Mouse (Mus musculus): ENCODE data around the gene Dnajc11.

Dnajc11 gene

GRCm38 (mm10) chr4:152009076-152010051 is 75.9 kb downstream of the Dnajc11 start:
- DNase-seq (ENCODE audit: low read depth, low spot score) = peak; percentile 54

- peak; percentile 91 for DNase-seq (ENCODE audit: low read depth, low spot score)
These were observed 76.7 kb downstream of the Dnajc11 start for GRCm38 (mm10) chr4:152010091-152010706.

GRCm38 (mm10) chr4:152010707-152011134 is 77.2 kb downstream of the Dnajc11 start:
- no peak for DNase-seq (ENCODE audit: low read depth, low spot score)

- no peak for DNase-seq (ENCODE audit: low read depth, low spot score)
These were observed 77.8 kb downstream of the Dnajc11 start for GRCm38 (mm10) chr4:152011171-152011760.

DNA sequence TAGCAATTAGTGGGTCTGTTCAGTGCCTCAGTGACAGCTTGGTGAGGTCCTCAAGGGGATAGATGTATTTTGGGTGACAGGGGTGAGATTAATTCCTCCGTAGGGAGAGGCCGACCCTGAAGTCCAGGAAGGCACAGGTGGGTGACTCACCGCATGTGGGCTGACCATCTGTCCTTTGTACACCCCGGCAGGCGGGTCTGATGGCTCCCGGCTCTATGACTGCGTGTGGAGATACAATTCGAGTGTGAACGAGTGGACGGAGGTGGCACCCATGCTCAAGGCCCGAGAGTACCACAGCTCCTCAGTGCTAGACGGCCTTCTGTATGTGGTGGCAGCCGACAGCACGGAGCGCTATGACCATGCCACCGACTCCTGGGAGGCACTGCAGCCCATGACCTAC is 78.6 kb downstream of the Dnajc11 start:
- DNase-seq (ENCODE audit: low read depth, low spot score) = no peak

DNA sequence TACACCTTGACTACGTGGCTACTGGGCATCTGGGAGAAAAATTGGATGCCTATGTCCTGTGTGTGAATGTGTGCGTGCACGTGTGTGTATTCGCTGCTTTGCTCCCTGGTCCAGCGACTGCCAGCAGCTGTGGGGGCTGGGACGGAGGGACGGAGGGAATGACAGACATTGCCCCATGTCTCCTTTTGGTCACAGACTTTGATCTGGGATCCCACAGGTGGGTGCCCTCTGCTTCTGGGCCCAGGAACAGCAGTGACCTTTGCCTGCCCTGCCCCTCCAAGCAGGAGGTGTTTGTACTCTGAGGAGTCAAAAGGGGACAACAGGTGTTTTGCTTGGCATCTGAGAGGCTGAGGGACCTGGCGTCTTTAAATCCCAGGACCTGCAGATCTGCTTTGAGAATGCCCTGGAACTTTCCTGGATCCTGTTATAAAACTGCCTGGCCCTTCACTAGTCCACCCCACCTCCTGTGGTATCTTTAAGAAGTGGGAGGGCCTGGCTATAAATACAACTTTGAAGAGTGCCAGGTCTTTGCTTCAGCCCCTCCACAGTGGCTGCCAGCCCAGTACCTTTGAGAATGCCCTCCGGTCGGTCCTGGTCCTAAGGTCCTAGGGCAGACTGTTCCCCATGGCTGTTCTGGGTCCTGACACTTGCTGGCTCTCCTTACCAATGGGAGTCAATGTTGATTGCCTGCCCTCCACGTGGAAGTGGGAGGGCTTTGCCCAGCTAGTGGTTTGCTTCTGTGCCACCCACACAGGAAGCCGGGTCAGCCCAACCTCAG is 79.7 kb downstream of the Dnajc11 start:
- DNase-seq (ENCODE audit: low read depth, low spot score) = no peak

DNA sequence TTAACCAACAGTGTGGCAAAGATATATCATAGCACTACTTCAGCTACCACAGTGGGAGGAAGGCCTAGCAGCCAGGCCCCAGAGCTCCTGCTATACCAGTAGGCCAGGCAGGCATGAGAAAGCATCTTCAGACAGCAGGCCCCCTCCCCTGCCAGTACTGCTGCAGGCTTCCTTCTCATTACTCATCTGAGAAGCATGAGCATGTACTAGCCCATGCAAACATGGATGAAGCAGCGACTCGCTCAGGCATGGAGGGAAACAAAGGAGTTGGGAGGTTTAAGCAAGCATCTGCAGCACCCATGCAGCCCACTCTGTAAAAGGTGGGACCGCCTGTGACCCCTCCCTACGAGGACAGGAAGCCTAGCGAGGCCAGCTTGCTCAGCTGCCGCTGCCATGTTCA is 85.6 kb downstream of the Dnajc11 start:
- no peak for DNase-seq (ENCODE audit: low read depth, low spot score)

- DNase-seq (ENCODE audit: low read depth, low spot score) = no peak
These were observed 86.5 kb downstream of the Dnajc11 start for GRCm38 (mm10) chr4:152020024-152020423.

- DNase-seq (ENCODE audit: low read depth, low spot score) = no peak
These were observed 88.1 kb downstream of the Dnajc11 start for GRCm38 (mm10) chr4:152021568-152022097.

DNA sequence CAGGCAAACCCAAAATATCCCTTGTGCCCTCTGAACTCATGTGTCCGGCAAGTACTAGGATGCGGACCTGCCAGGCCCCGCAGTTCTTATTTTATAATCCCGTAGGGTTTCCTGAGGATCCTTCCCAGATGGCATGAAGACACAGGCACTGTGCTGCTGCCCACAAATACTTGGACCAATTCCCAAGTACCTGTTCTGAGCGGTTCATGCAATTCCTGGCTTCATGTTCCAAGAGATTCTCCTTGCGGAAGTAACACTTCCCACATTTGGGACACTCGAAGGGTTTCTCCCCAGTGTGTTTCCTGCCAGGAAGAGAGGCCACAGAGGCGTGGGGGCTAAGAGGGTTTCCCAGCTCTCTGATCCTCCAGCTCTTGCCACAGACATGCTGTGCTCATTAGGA is 89.0 kb downstream of the Dnajc11 start:
- no peak for DNase-seq (ENCODE audit: low read depth, low spot score)

DNA sequence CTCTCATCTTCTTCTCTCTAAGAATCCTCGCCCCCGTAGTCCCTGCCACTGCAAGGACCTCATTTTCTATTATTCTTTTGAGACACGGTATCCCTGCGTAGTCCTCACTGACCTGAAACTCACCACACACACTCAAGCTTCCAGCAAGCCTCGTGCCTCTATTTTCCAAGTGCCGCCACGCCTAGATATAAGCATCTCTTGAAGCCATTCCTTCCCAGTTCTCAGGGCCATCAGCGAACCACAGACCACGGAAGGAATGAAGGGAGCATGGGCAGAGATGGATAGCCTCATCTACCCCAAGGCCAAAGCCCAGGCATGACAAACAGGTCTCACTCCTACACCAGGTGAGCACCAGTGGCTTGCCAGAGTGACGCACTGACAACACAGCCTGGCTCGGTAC is 91.0 kb downstream of the Dnajc11 start:
- no peak for DNase-seq (ENCODE audit: low read depth, low spot score)

- peak; percentile 51 for DNase-seq (ENCODE audit: low read depth, low spot score)
These were observed 93.4 kb downstream of the Dnajc11 start for GRCm38 (mm10) chr4:152026751-152027508.

DNA sequence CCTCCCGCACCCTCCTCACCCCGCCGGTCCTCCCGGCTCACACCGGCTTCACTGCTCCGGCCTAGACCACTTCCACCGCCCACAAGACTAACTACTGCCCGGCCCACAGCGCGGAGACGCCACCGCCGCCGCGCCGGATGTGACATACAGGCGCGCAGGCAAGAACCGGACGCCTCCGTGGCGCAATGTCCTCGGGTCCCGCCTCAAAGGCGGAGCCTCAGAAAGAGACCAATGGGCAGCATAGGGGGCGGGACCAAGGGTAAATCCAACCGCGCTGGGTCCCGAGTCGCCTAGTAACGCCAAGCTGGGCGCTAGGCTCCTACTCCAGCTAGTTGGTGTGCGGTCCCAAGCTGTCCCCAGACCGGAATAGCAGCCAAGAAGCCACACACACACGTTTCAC is 94.0 kb downstream of the Dnajc11 start, which contains the start of gene Zbtb48:
Gene Zbtb48, minus strand, starts transcription at position 148 of the 400 bp plus-strand sequence.
- peak; percentile 96 for DNase-seq (ENCODE audit: low read depth, low spot score)

GRCm38 (mm10) chr4:152028456-152028855 is 95.0 kb downstream of the Dnajc11 start:
- DNase-seq (ENCODE audit: low read depth, low spot score) = no peak

GRCm38 (mm10) chr4:152029087-152029486 is 95.6 kb downstream of the Dnajc11 start:
- DNase-seq (ENCODE audit: low read depth, low spot score) = peak; percentile 32

- DNase-seq (ENCODE audit: low read depth, low spot score) = peak; percentile 37
These were observed 96.5 kb downstream of the Dnajc11 start for GRCm38 (mm10) chr4:152029997-152030396.
